Mouse (Mus musculus) mature B cell (primary cell): ENCODE results near the gene Serping1.
"Not testable (repeated sequence)": the region's sequence is repeated elsewhere in the genome, so short reads cannot be mapped to it uniquely, and the experiment has no call there.

Experiments used
- in situ Hi-C: fragments of 300-500 bp; cut with MboI; formaldehyde crosslinking; loops from 2 replicates; pipeline ENCODE4 v1.14.3; 2019

Serping1 gene

GRCm38 (mm10) chr2:84775241-84775640 is at the start of gene Serping1:
Gene Serping1 (minus strand): TSS chr2:84775444.
- in situ Hi-C loops = no loop called here

DNA sequence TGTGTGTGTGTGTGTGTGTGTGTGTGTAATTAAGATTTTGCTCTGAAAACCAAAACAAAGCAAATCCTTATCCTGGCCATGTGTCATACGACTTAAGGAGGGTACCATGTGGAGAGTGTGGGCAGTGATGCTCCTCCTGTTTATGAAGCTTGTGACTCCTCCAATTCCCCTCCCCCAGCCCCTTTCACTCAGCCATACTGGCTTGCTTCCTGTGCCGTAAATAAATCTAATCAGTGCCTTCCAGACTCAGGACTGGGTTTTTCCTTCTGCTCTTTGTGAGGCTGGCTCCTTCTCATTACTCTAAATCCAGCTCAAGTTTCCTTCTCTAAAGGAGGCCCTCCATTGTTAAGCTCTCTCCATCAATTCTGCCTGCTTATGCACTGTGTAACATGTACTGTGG is 48.0 kb upstream of the Serping1 start:
- in situ Hi-C loops = no loop called here

DNA sequence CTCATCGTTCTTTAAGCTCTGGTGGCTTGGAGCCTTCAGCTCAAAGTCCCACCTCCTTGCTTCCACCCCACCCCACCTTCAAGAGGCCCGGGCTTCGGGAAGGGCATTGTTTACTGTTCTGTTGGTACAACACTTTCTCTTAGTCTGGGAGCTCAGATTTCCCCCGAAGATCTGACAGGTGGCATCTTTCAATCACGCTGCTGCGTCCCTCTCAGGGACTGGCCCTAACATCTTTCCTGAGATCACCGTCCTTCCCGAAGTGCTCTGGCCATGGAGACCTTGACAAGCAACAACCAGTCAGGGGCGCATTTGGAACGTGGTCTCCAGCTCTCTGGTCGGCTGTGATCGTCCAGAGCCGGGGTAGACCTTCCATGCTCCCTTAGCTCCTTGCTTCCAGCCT is 47.3 kb upstream of the Serping1 start, which contains the start of gene Smtnl1:
TSS of gene Smtnl1 (minus strand) at position 101 of the 400 bp plus-strand sequence.
- in situ Hi-C loops = no loop called here

- in situ Hi-C loops = no loop called here
Measured at GRCm38 (mm10) chr2:84819861-84820260, 44.6 kb upstream of the Serping1 start.

- in situ Hi-C loops = no loop called here
Measured at GRCm38 (mm10) chr2:84812676-84813075, 37.4 kb upstream of the Serping1 start.

DNA sequence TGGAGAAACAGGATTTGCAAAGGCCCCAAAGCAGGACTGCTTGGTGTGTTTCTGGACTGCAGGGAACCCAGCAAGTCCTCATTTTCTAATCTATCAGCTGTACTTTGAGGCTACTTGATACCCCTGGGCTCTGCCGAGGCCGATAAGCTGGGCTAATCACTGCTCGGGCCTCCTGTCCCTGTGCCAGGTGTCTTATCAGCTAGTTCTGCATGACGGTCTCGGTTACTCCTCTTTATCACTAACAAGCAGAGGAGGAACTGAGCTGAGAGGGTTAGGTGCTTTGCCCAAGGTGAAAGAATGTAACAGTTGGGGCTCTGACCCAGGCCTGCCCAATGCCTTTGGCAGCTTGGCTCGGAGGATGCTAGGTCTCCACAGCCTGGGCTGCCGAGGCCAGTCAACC is 36.6 kb upstream of the Serping1 start:
- in situ Hi-C loops = no loop called here

- in situ Hi-C loops = no loop called here
Measured at GRCm38 (mm10) chr2:84810886-84811577, 35.8 kb upstream of the Serping1 start.

DNA sequence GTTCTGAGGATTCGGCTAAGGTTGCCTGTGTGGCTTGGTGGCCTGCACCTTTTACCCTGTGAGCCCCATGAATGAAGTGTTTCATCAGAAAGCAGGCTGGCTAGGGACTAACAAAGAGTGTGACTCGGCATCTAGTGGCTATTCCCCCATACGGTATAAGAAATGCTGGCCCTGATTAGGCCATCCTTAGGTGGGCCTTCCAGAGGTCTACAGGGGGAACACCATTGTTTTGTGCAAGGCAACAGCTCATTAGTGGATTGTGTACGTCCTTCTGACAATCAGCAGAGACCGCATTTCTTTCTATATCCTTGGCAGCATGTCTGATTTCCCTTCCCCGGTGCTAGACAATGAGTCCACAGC is 35.3 kb upstream of the Serping1 start:
- in situ Hi-C loops = no loop called here

- in situ Hi-C loops = no loop called here
Measured at GRCm38 (mm10) chr2:84809330-84809729, 34.1 kb upstream of the Serping1 start.

GRCm38 (mm10) chr2:84806546-84806945 is 31.3 kb upstream of the Serping1 start:
- in situ Hi-C loops = no loop called here

DNA sequence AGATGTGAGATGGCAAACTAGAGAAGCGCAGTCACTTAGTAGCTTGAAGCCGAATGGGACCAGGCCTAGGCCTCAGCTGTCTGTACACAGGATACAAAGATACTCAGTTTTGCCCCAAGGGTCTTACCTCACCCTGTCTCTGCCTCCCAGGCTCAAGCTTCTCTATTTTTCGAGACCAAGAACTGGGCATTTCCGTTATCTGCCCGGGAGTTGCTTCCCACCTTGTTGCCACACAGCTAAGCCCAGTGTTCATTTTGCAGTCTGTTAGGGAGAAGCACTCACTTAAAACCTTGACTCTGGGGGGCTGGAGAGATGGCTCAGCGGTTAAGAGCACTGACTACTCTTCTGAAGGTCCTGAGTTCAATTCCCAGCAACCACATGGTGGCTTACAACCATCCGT is 28.7 kb upstream of the Serping1 start:
- in situ Hi-C loops = no loop called here

- in situ Hi-C loops = not testable (repeated sequence)
Measured at GRCm38 (mm10) chr2:84801223-84801622, 26.0 kb upstream of the Serping1 start.

- in situ Hi-C loops = no loop called here
Measured at GRCm38 (mm10) chr2:84800304-84800703, 25.1 kb upstream of the Serping1 start.

DNA sequence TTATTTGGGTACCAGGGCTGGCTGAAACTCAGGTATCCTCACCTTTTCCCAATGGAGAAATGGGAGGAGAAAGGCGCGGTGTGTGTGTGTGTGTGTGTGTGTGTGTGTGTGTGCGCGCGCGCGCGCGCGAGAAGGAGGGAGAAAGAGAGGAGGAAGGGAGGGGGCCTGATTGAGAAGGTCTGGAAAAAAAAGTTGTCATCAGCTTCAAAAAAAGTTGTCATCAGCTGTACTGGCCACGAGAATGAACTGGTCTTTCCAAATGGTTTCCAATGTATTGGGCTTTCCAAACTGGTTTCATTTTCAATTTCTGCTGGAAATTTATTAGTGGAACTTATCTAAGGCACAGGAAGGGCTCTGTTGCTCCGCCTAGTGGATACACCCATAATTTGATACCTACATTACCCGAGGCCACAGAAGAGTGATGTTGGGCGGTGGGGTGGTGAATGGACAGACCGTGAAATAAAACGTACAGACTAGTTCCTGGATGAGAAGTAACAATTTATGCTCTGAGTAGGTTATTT is 23.9 kb upstream of the Serping1 start:
- in situ Hi-C loops = no loop called here

- in situ Hi-C loops = no loop called here
Measured at GRCm38 (mm10) chr2:84798493-84798921, 23.3 kb upstream of the Serping1 start, which contains the start of gene Ube2l6. Gene Ube2l6 (plus strand): TSS chr2:84798828.

- in situ Hi-C loops = no loop called here
Measured at GRCm38 (mm10) chr2:84797833-84798492, 22.7 kb upstream of the Serping1 start.

- in situ Hi-C loops = no loop called here
Measured at GRCm38 (mm10) chr2:84793871-84794270, 18.6 kb upstream of the Serping1 start.

GRCm38 (mm10) chr2:84793154-84793553 is 17.9 kb upstream of the Serping1 start:
- in situ Hi-C loops = no loop called here

GRCm38 (mm10) chr2:84792516-84792915 is 17.3 kb upstream of the Serping1 start:
- in situ Hi-C loops = no loop called here

- in situ Hi-C loops = no loop called here
Measured at GRCm38 (mm10) chr2:84790418-84790817, 15.2 kb upstream of the Serping1 start.

DNA sequence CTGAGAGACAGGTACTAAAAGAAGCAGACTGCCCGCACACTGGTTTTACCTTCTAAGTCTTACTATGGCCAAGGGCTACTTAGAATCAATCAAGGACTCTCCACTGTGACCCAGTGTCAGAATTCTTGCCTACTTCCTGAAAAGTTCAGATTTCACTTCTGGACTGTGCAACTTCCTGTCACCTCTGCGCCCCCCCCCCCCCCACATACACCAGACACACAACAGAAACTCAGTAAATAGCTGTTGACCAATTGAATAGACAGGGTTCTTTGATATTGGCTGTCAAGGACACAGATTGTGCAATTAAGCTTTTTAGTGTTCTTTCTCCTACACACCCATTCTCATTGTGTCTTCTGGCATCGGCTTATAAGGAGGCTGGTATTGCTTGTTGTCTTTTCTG is 13.1 kb upstream of the Serping1 start:
- in situ Hi-C loops = no loop called here

GRCm38 (mm10) chr2:84783840-84784566 is 8.8 kb upstream of the Serping1 start:
- in situ Hi-C loops = no loop called here

- in situ Hi-C loops = no loop called here
Measured at GRCm38 (mm10) chr2:84783315-84783714, 8.1 kb upstream of the Serping1 start.
